Mouse (Mus musculus): ENCODE measurements around the gene Gm10447.

DNA sequence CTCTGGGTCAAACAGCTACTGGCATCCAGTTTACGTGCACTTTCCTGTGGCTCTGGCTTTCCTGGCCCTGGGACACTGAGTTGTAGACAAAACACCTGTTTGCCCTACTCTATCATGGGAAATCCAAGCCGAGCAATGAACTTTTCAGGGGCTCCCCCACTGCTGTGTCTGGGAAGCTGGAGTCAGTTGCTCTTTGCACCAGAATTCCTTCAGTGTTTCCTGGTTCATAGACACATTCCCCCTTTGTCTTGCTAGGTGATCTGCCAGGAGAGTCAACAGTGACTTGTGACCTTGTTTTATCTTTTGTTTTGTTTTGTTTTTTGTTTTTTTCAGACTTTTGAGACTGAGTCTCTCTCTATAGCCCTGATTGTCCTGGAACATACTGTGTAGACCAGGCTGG, 5.5 kb downstream of the Gm10447 start:
- TF ChIP-seq POLR2A (IDR thresholded peaks at IDR 0.05; ENCODE audit: insufficient read depth, low read depth, low read length): no peak
- TF ChIP-seq CTCF (IDR thresholded peaks at IDR 0.05; ENCODE audit: insufficient read depth, low read depth, low read length): no peak

Data from olfactory bulb, adult 2 months (tissue).